Mouse (Mus musculus) layer of hippocampus, postnatal 14 days (tissue): ENCODE measurements around the gene Cfhr2. TPM values are rescaled to one million over a fixed set of nuclear protein-coding genes. Genes with fewer than 3 reads are reported as not detected.
"Not testable (repeated sequence)": the region's sequence is repeated elsewhere in the genome, so short reads cannot be mapped to it uniquely, and the experiment has no call there.

Experiments
- DNase-seq, 2 experiments: peaks; one replicate each; pipeline ENCODE4 v3.0.0; 2021 to 2022; ENCODE audit warnings: low spot score in 2 of 2, mixed read lengths in 1 of 2
- long read RNA-seq, 2 experiments: library from polyadenylated mRNA; stranded (forward); transcript quantifications; one replicate each; pipeline ENCODE4 v2.0.0; 2021
- total RNA-seq, 2 experiments: library from RNA; stranded (reverse); gene quantifications; 2 replicates each; pipeline ENCODE4 v1.2.3; 2021

The Cfhr2 gene
- under 1 TPM in 1 of 2 experiments, not detected in 1; 0.48 TPM for total RNA-seq
- long read RNA-seq, experiment 1 = 0 reads
- long read RNA-seq, experiment 2 = 0 reads

DNA sequence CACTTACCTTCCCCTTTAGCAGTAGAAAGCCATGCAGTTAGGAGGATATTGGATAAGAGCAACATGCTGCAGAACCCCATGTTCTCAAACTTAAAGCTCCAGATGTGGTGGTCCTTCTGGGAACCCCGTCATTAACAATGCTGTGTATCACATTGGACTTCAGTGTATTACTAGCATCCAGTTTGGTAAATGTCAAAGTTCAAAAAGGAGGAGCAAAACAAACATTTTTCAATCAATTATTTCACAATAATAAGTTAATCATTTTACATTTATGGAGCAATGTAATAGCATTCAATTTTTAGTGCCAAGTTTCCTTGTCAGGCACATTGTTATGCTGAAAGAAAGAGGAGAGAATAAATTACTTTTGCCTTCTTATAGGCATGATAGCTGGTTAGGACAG is at the start of gene Cfhr2:
TSS of gene Cfhr2 (minus strand) at position 155 of the 400 bp plus-strand sequence.
- no peak for DNase-seq

DNA sequence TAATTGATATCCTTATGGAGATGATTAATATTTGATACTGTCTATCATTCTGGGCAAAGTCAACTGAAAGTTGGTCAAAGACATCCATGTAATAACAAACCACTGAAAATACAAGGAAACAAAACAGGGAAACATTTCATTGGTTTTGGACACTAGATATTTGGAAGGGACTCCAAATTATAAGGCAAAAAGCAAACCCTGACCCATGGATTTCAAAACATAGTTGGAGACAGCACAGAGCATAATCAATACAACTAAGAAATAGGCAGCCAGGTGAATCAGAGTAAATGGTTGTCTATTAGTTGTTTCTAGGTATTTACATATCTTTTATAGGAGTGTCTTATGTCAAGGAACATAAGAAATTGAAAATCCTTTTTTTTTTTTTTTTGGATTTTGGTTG is 5.2 kb upstream of the Cfhr2 start:
- no peak for DNase-seq

DNA sequence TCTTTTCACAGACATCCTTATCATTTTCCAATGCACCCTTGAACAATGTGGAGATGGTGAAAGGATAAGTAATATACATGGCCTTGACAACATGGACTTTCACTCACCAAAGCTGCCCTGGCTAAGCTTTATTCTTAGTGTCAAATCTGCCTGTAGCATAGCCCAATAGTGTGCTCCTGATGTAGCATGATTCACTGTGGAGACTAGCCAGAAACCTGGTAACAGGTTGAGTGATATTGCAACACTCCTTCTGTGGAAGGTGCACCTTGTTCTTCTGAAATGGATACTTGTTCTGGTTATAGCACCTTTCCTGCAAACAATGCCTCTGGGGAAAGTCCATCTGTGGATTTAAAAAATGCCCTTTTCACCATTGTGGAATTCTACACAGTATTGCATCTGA is 1.7 kb upstream of the Cfhr2 start:
- no peak for DNase-seq

DNA sequence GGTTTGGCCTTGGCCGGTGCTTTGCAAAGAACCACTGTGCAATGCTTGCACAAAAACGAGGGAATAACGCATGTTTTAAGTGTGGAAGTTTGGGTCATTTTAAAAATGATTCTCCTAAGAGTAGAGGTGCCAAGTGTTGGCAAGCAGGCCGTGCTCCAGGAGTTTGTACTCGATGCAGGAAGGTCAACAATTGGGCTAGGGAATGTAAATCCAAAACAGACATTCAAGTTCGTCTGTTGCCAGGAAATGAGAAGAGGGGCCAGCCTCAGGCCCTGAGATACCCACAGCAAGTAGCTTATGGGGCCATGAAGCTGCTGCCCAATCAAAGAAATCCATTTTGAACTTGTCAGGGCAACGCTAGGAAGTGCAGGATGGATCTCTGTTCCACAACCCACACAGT is 18.8 kb downstream of the Cfhr2 start:
- no peak for DNase-seq

DNA sequence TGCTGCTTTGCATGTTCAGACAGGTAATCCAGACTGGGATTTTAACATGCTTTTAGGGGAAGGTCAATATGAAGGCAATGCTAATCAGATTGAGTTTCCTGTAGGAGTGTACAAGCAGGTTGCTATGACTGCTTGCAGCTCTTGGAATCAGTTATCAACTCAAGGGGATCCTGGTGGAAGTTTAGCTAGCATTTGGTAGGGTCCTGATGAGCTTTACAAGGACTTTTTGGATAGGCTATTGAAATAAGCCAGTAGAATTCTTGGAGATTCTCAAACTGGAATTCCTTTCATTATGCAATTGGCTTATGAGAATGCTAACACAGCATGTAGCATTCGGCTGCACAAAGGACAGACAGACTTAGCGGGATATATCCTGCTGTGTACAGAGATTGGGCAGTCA is 19.2 kb downstream of the Cfhr2 start:
- no peak for DNase-seq

DNA sequence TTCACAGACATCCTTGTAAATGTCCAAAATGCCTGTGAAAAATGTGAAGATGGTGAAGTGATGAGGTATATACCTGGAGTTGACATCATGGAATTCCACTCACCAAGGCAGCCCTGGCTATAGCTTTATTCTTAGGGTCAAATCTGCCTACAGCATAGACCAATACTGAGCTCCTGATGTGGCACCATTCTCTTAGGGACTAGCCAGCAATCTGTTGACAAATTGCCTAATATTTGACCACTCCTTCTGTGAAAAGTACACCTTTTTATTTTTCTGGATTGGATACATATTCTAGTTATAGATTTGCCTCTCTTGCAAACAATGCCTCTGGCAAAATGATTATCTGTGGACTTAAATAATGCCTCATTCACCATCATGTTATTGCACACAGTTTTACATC is 49.9 kb downstream of the Cfhr2 start:
- DNase-seq = no peak

DNA sequence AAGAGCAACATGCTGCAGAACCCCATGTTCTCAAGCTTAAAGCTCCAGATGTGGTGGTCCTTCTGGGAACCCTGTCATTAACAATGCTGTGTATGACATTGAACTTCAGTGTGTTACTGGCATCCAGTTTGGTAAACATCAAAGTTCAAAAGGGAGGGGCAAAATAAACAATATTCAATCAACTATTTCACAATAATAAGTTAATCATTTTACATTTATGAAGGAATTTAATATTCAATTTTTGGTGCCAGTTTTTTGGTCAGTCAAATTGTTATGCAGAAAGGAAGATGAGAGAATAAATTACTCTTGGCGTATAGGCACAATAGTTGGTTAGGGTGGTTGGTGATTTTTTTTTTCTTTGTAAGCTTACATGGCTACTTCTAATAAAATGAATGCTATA is 77.4 kb downstream of the Cfhr2 start, which contains the start of gene Gm4788:
TSS of gene Gm4788 (minus strand) at position 101 of the 400 bp plus-strand sequence.
- no peak for DNase-seq

DNA sequence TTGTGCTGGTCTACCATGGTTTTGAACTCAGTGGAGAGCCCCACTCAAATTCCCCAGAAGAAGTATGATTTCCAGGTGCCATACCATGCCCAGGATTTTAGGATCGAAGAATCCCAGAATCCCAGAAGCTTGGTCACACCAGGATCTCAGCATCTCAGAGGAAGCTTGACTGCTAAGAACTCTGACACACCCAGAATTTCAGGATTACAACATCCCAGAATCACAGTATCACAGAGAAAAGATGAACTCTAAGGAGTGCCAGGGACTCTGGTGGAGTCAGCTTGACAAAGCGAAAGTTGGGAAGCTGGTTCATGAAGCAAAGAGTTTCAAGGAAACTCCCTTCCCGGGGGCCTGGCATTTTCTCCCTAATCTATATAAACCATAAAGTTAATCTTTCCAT is 88.6 kb downstream of the Cfhr2 start:
- DNase-seq = not testable (repeated sequence)

Other genes with a start within 250 kb of the Cfhr2 start
- gene Gm4788, start 77.5 kb downstream of the Cfhr2 start, total RNA-seq = not detected